Mouse (Mus musculus) CH12.LX (cell line): ENCODE measurements around the gene Incenp.
A peak's percentile ranks its signal among the peaks of the same experiment; 100 is the strongest.
"Not testable (repeated sequence)": the region's sequence is repeated elsewhere in the genome, so short reads cannot be mapped to it uniquely, and the experiment has no call there.

Experiments used
- CTCF ChIP-seq, 2 experiments: IDR thresholded peaks in 1 of 2; conservative IDR thresholded peaks in 1 of 2; 2 replicates each; pipeline ENCODE4 v1.5.1; 2011 to 2012; ENCODE audit warnings: low read depth in 2 of 2, low read length in 2 of 2, improper control_type of control experiment in 1 of 2, inconsistent platforms in 1 of 2, mild to moderate bottlenecking in 1 of 2, moderate library complexity in 1 of 2
- ELF1 ChIP-seq: IDR thresholded peaks from 2 replicates; pipeline ENCODE4 v1.6.1; 2014; ENCODE audit warnings: low read depth, mild to moderate bottlenecking, inconsistent platforms, low read length, improper control_type of control experiment
- EP300 ChIP-seq: IDR thresholded peaks from 2 replicates; pipeline ENCODE4 v1.6.1; 2011; ENCODE audit warnings: low read length, improper control_type of control experiment
- ZNF384 ChIP-seq: IDR thresholded peaks from 2 replicates; pipeline ENCODE4 v1.6.1; 2012; ENCODE audit warnings: low read depth, low read length, improper control_type of control experiment, inconsistent platforms

DNA sequence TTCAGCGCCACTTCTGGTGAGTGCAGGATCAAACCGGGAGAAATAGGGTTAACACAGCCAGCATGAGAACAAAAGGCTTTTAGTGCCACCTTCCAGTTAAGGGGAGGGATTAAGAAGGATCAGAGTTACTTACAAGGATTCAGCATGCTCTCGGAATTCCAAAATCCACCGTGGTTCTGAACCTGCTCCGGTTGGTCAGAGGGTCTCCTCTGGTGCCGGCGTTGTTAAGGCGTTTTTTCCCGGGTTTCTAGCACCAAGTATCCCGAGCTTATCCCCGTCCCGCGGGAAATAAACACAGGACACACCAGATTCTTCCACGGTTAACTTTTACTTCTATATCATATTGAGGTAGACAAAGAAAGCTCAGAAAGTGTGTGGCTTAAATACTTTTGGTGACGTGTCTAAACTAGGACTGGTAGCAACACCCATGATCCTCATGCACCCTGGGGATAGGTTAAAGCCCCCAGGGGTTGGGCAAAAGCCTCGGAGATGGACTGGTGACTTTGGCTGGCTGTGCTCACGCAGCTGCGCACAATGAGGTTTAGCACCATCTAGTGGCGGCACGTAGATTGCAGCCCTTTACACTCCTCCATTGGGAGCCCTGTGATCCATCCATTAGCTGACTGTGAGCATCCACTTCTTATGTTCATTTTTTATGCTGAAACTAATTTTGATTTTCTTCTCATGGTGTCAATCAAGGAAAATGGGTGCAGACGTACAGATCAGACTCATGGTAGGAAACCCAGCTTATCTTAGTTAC, 62.6 kb downstream of the Incenp start:
- TF ChIP-seq CTCF (conservative IDR thresholded peaks at IDR 0.05 in 1 of 2, IDR thresholded peaks at IDR 0.05 in 1 of 2; ENCODE audit: low read depth in 2 of 2, low read length in 2 of 2) = peak; percentile 24 to 35; a peak in 1 of 4 replicates
- TF ChIP-seq ZNF384, ELF1, EP300: not testable (repeated sequence)
